Mouse (Mus musculus) lung, postnatal 0 days (tissue): ENCODE measurements at regions not wholly inside any gene's neighbourhood (a gene's known extent, or its start where the extent isn't known, plus 50 kb on each side); places are given as distances from the start of the nearest gene placed in this dataset.

Experiments used
- CTCF ChIP-seq: IDR thresholded peaks from 2 replicates; pipeline ENCODE4 v1.5.1; 2016; ENCODE audit warnings: antibody characterized with exemption, mild to moderate bottlenecking
- EP300 ChIP-seq: IDR thresholded peaks from 2 replicates; pipeline ENCODE4 v1.6.1; 2016; ENCODE audit warnings: antibody characterized with exemption, mild to moderate bottlenecking, control low read depth

DNA sequence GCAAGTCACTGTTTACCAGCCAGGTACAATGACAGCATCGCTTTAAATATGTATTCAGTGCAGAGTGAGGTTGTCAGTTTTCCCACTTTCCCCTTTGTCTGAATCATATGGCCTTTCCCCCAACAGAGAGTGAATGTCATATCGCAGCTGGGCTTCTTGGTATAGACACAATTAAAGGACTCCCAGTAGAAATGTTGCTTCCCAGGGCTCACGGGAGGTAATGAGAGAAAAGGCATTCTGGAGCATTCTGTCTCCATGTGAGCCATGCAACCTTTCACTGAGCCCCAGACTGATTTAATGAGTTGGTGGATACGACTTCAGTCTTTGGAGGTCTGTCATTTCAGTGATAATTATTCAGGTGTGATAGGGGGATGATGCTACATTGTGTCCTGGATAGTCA, 310.8 kb upstream of the Zfp960 start:
- TF ChIP-seq CTCF (no peak), EP300 (no peak)
